In genomic region chr2:122286137-122286536, GRCm38 (mm10) we compare ENCODE assay signal across 30 mouse cellular contexts. TPM values are rescaled to one million over a fixed set of nuclear protein-coding genes. Genes with fewer than 3 reads are reported as not detected.
A peak's percentile ranks its signal among the peaks of the same experiment; 100 is the strongest.
DNase-seq lines count a peak whose midpoint lies in the region; ATAC-seq and TF ChIP-seq lines count a peak whose summit lies in the region.
"Had no signal": no experiment of that assay in that cellular context is flagged by ENCODE, and none has a peak within 500 bp of the region (broad histone marks: within the 10 kb centered on the region; RNA-seq: fewer than 3 reads in every experiment).

No protein-coding gene starts in this region.

- H3K4me1 ChIP-seq in heart, embryonic 11.5 days (ENCODE audit: control insufficient read depth, insufficient read depth, low read length) = no peaks in the 10 kb centered on the region
- peaks cover 5% of the 10 kb centered on the region; the same call in 1 of the 2 replicates for H3K4me1 ChIP-seq in heart, embryonic 12.5 days (replicated peaks)
- H3K4me1 ChIP-seq in heart, embryonic 16.5 days (ENCODE audit: control insufficient read depth, insufficient read depth, low read length) = no peaks in the 10 kb centered on the region
- H3K4me1 ChIP-seq: embryonic facial prominence, embryonic 15.5 days; hindbrain, embryonic 13.5 days; limb, embryonic 10.5 days; liver, embryonic 15.5 days; midbrain, embryonic 12.5 days had no signal

- H3K79me2 ChIP-seq in myocyte (ENCODE audit: control insufficient read depth, insufficient read depth) = no peaks in the 10 kb centered on the region

- no peaks in the 10 kb centered on the region for H3K36me3 ChIP-seq in heart, embryonic 11.5 days (ENCODE audit: control insufficient read depth, insufficient read depth, low read length)
- no peaks in the 10 kb centered on the region for H3K36me3 ChIP-seq in heart, embryonic 12.5 days
- H3K36me3 ChIP-seq in heart, embryonic 16.5 days (ENCODE audit: control insufficient read depth, insufficient read depth) = no peaks in the 10 kb centered on the region
- no peaks in the 10 kb centered on the region for H3K36me3 ChIP-seq in myocyte (ENCODE audit: control insufficient read depth, insufficient read depth)
- H3K36me3 ChIP-seq: embryonic facial prominence, embryonic 15.5 days; hindbrain, embryonic 13.5 days; limb, embryonic 10.5 days; liver, embryonic 15.5 days; midbrain, embryonic 12.5 days had no signal

- no peak overlapping the region for H3ac ChIP-seq in myocyte (ENCODE audit: control insufficient read depth, insufficient read length)

- H3K4me2 ChIP-seq in heart, embryonic 11.5 days = no peak overlapping the region
- no peak overlapping the region for H3K4me2 ChIP-seq in heart, embryonic 12.5 days
- H3K4me2 ChIP-seq in heart, embryonic 16.5 days (ENCODE audit: low read depth, low read length) = no peak overlapping the region
- H3K4me2 ChIP-seq in myocyte (ENCODE audit: low read depth) = no peak overlapping the region
- H3K4me2 ChIP-seq: embryonic facial prominence, embryonic 15.5 days; hindbrain, embryonic 13.5 days; liver, embryonic 15.5 days; midbrain, embryonic 12.5 days had no signal

- no peak for ATAC-seq in heart, embryonic 11.5 days (replicated peaks; ENCODE audit: insufficient number of reproducible peaks, low FRiP score, low TSS enrichment)
- peak; percentile 69 for ATAC-seq in heart, embryonic 12.5 days (ENCODE audit: insufficient number of reproducible peaks, low FRiP score)
- ATAC-seq in heart, embryonic 16.5 days (replicated peaks; ENCODE audit: extremely low read depth, insufficient read depth, low FRiP score) = peak; percentile 81
- no peak for ATAC-seq in megakaryocyte-erythroid progenitor cell, adult 5-6 weeks (replicated peaks; ENCODE audit: low FRiP score, low TSS enrichment, poor library complexity, severe bottlenecking)
- ATAC-seq: activated CD4-positive, CD25-positive, alpha-beta regulatory T cell, adult 4 months; forebrain, embryonic 14.5 days had no signal

- 56% methylated on average over 7 of the region's 7 CpGs for WGBS in heart, embryonic 11.5 days (ENCODE audit: insufficient replicate concordance)
- 55% methylated on average over 7 of the region's 7 CpGs for WGBS in heart, embryonic 12.5 days
- WGBS in heart, embryonic 16.5 days = 44% methylated on average over 7 of the region's 7 CpGs

- H3K27me3 ChIP-seq in heart, embryonic 11.5 days (ENCODE audit: control insufficient read depth, insufficient read depth, low read length) = 0 out of 2 replicates have a peak, but pooled peaks cover 3% of the 10 kb centered on the region
- H3K27me3 ChIP-seq in heart, embryonic 12.5 days (replicated peaks) = peaks cover 15% of the 10 kb centered on the region
- peaks cover 5% of the 10 kb centered on the region; the same call in 1 of the 2 replicates for H3K27me3 ChIP-seq in heart, embryonic 16.5 days (ENCODE audit: control insufficient read depth, insufficient read depth, low read length)
- no peaks in the 10 kb centered on the region for H3K27me3 ChIP-seq in myocyte (ENCODE audit: control insufficient read depth, insufficient read depth, insufficient read length)
- H3K27me3 ChIP-seq: hindbrain, embryonic 13.5 days had no signal

- H3K27ac ChIP-seq in heart, embryonic 11.5 days (ENCODE audit: low read depth, low read length) = no peak overlapping the region
- H3K27ac ChIP-seq in heart, embryonic 12.5 days (ENCODE audit: poor library complexity, severe bottlenecking) = no peak overlapping the region
- H3K27ac ChIP-seq in heart, embryonic 16.5 days (ENCODE audit: low read length) = no peak overlapping the region; the same call in 1 of the 2 replicates
- H3K27ac ChIP-seq: embryonic facial prominence, embryonic 15.5 days; hindbrain, embryonic 13.5 days; kidney, postnatal 0 days; limb, embryonic 10.5 days; liver, embryonic 15.5 days; midbrain, embryonic 12.5 days had no signal

- no peak overlapping the region for H3K9ac ChIP-seq in heart, embryonic 11.5 days (ENCODE audit: low read depth, low read length)
- H3K9ac ChIP-seq in heart, embryonic 12.5 days = no peak overlapping the region
- H3K9ac ChIP-seq in heart, embryonic 16.5 days (ENCODE audit: low read length) = no peak overlapping the region
- H3K9ac ChIP-seq: embryonic facial prominence, embryonic 15.5 days; hindbrain, embryonic 13.5 days; liver, embryonic 15.5 days; midbrain, embryonic 12.5 days had no signal

- H3K9me3 ChIP-seq in heart, embryonic 11.5 days (replicated peaks; ENCODE audit: control insufficient read depth, low read length) = no peaks in the 10 kb centered on the region
- H3K9me3 ChIP-seq in heart, embryonic 12.5 days (replicated peaks) = peaks cover 4% of the 10 kb centered on the region; the same call in 1 of the 2 replicates
- no peaks in the 10 kb centered on the region for H3K9me3 ChIP-seq in heart, embryonic 16.5 days (replicated peaks; ENCODE audit: control insufficient read depth, low read length)
- H3K9me3 ChIP-seq: embryonic facial prominence, embryonic 15.5 days; hindbrain, embryonic 13.5 days; limb, embryonic 10.5 days; liver, embryonic 15.5 days; midbrain, embryonic 12.5 days had no signal

- DNase-seq in heart, adult 9 months (ENCODE audit: low spot score in 2 of 2) = peak; percentile 16 to 64
- DNase-seq in cerebellum, adult 8-10 months = no peak
- DNase-seq: adrenal gland, adult 8-10 months; B cell, adult 2 months; cerebellum, adult 2 months; cerebellum, postnatal 36 days; embryo, embryonic 11 days; kidney, adult 11 months; liver; lung, postnatal 10 days had no signal

- no peak overlapping the region for H3K4me3 ChIP-seq in heart, embryonic 11.5 days (ENCODE audit: low read depth, low read length)
- no peak overlapping the region for H3K4me3 ChIP-seq in heart, embryonic 12.5 days
- no peak overlapping the region for H3K4me3 ChIP-seq in heart, embryonic 16.5 days (ENCODE audit: low read length)
- H3K4me3 ChIP-seq in myocyte = no peak overlapping the region
- H3K4me3 ChIP-seq: embryonic facial prominence, embryonic 15.5 days; hindbrain, embryonic 13.5 days; limb, embryonic 10.5 days; liver, embryonic 15.5 days; midbrain, embryonic 12.5 days had no signal

- TF ChIP-seq POLR2A in myocyte (IDR thresholded peaks at IDR 0.05; ENCODE audit: insufficient read length, low read depth) = no peak

TF ChIP-seq in myocyte, 11 proteins besides CTCF, POLR2A, EP300 and RAD21:
- no peak for TF ChIP-seq REST (IDR thresholded peaks at IDR 0.05; ENCODE audit: insufficient read depth, insufficient read length)
- no peak for TF ChIP-seq TCF12 (IDR thresholded peaks at IDR 0.05; ENCODE audit: insufficient read depth, poor library complexity, severe bottlenecking)
- no peak for TF ChIP-seq SRF (IDR thresholded peaks at IDR 0.05; ENCODE audit: control insufficient read depth, insufficient read length, low read depth)
- TF ChIP-seq TCF3 (IDR thresholded peaks at IDR 0.05; ENCODE audit: insufficient read length, low read depth) = no peak
- TF ChIP-seq E2F4 (IDR thresholded peaks at IDR 0.05; ENCODE audit: insufficient read depth) = no peak
- peak in 2 of 3 experiments; percentile 32 to 40 for TF ChIP-seq MYOD1 (IDR thresholded peaks at IDR 0.05; ENCODE audit: control insufficient read depth in 1 of 3, insufficient read length in 2 of 3, low read depth in 2 of 3)
- no peak for TF ChIP-seq CEBPB (IDR thresholded peaks at IDR 0.05; ENCODE audit: insufficient read depth, poor library complexity, severe bottlenecking)
- no peak for TF ChIP-seq USF1 (IDR thresholded peaks at IDR 0.05; ENCODE audit: low read depth)

RNA-seq across cellular contexts. Expression of gene Duox2, which starts 12.1 kb away (rescaled TPM):
- 0.04 TPM in 1 of 2 replicates, not detected in the other for polyA plus RNA-seq in heart, embryonic 11.5 days (2014; fragmentation: Nextera tagmentation; extraction: Ambion mirVana)
- 0.13 TPM in 2 replicates for polyA plus RNA-seq in heart, embryonic 12.5 days (2016; fragmentation: Nextera tagmentation; extraction: Ambion mirVana)
- polyA plus RNA-seq in heart, embryonic 16.5 days (2015; fragmentation: Nextera tagmentation; extraction: Ambion mirVana) = 0.05 and 0.11 TPM in 2 replicates
- polyA plus RNA-seq in myocyte (2012; fragmentation: generic; extraction: Trizol) = 0.12 TPM
- total RNA-seq in megakaryocyte-erythroid progenitor cell, adult 5-6 weeks (2014; fragmentation: Nextera tagmentation) = not detected in 2 replicates
- total RNA-seq in megakaryocyte-erythroid progenitor cell, adult 5-6 weeks (2017) = not detected in 2 replicates
- total RNA-seq: adrenal gland, adult 8-10 months; CH12.LX; megakaryocyte progenitor cell, adult 5-6 weeks; MEL; neutrophil, adult 5-6 weeks had no signal
- polyA plus RNA-seq: activated CD4-positive, CD25-positive, alpha-beta regulatory T cell, adult 4 months; forebrain, embryonic 14.5 days; hindbrain, embryonic 13.5 days; limb, embryonic 10.5 days; liver, embryonic 15.5 days; midbrain, embryonic 12.5 days had no signal

RNA-seq across cellular contexts. Expression of gene Duoxa2, which starts 12.6 kb away (rescaled TPM):
- polyA plus RNA-seq in heart, embryonic 11.5 days (2014; fragmentation: Nextera tagmentation; extraction: Ambion mirVana) = not detected in 2 replicates
- not detected in 2 replicates for polyA plus RNA-seq in heart, embryonic 12.5 days (2016; fragmentation: Nextera tagmentation; extraction: Ambion mirVana)
- not detected in 2 replicates for polyA plus RNA-seq in heart, embryonic 16.5 days (2015; fragmentation: Nextera tagmentation; extraction: Ambion mirVana)
- not detected for polyA plus RNA-seq in myocyte (2012; fragmentation: generic; extraction: Trizol)
- not detected in 2 replicates for total RNA-seq in megakaryocyte-erythroid progenitor cell, adult 5-6 weeks (2014; fragmentation: Nextera tagmentation)
- total RNA-seq in megakaryocyte-erythroid progenitor cell, adult 5-6 weeks (2017) = not detected in 2 replicates
- total RNA-seq: adrenal gland, adult 8-10 months; CH12.LX; gastrocnemius, adult 8-10 months; layer of hippocampus, postnatal 14 days; megakaryocyte progenitor cell, adult 5-6 weeks; MEL had no signal
- polyA plus RNA-seq: activated CD4-positive, CD25-positive, alpha-beta regulatory T cell, adult 4 months; cerebellum, adult 2 months; embryonic facial prominence, embryonic 15.5 days; forebrain, embryonic 14.5 days; frontal cortex, adult 2 months; hindbrain, embryonic 13.5 days; kidney, postnatal 0 days; limb, embryonic 10.5 days; liver, embryonic 15.5 days; midbrain, embryonic 12.5 days had no signal

RNA-seq across cellular contexts. Expression of gene Duoxa1, which starts 27.4 kb away (rescaled TPM):
- not detected in 2 replicates for polyA plus RNA-seq in heart, embryonic 11.5 days (2014; fragmentation: Nextera tagmentation; extraction: Ambion mirVana)
- not detected in 2 replicates for polyA plus RNA-seq in heart, embryonic 12.5 days (2016; fragmentation: Nextera tagmentation; extraction: Ambion mirVana)
- polyA plus RNA-seq in heart, embryonic 16.5 days (2015; fragmentation: Nextera tagmentation; extraction: Ambion mirVana) = 0.54 and 0.97 TPM in 2 replicates
- 2.6 TPM for polyA plus RNA-seq in myocyte (2012; fragmentation: generic; extraction: Trizol)
- not detected in 2 replicates for total RNA-seq in megakaryocyte-erythroid progenitor cell, adult 5-6 weeks (2014; fragmentation: Nextera tagmentation)
- total RNA-seq in megakaryocyte-erythroid progenitor cell, adult 5-6 weeks (2017) = not detected in 2 replicates
- total RNA-seq: CH12.LX; layer of hippocampus, postnatal 14 days; megakaryocyte progenitor cell, adult 5-6 weeks; MEL; neutrophil, adult 5-6 weeks had no signal
- polyA plus RNA-seq: cerebellum, adult 2 months; forebrain, embryonic 14.5 days; frontal cortex, adult 2 months; kidney, postnatal 0 days; liver, embryonic 15.5 days had no signal

RNA-seq across cellular contexts. Expression of gene Duox1, which starts 29.3 kb away (rescaled TPM):
- polyA plus RNA-seq in heart, embryonic 11.5 days (2014; fragmentation: Nextera tagmentation; extraction: Ambion mirVana) = not detected in 2 replicates
- polyA plus RNA-seq in heart, embryonic 12.5 days (2016; fragmentation: Nextera tagmentation; extraction: Ambion mirVana) = 0.04 and 0.05 TPM in 2 replicates
- 0.05 and 0.12 TPM in 2 replicates for polyA plus RNA-seq in heart, embryonic 16.5 days (2015; fragmentation: Nextera tagmentation; extraction: Ambion mirVana)
- 0.10 TPM for polyA plus RNA-seq in myocyte (2012; fragmentation: generic; extraction: Trizol)
- not detected in 2 replicates for total RNA-seq in megakaryocyte-erythroid progenitor cell, adult 5-6 weeks (2014; fragmentation: Nextera tagmentation)
- not detected in 2 replicates for total RNA-seq in megakaryocyte-erythroid progenitor cell, adult 5-6 weeks (2017)
- total RNA-seq: CH12.LX; layer of hippocampus, postnatal 14 days; megakaryocyte progenitor cell, adult 5-6 weeks; MEL; neutrophil, adult 5-6 weeks had no signal
- polyA plus RNA-seq: activated CD4-positive, CD25-positive, alpha-beta regulatory T cell, adult 4 months; kidney, postnatal 0 days; liver, embryonic 15.5 days had no signal

RNA-seq across cellular contexts. Expression of gene Sord, which starts 51.6 kb away (rescaled TPM):
- polyA plus RNA-seq in heart, embryonic 11.5 days (2014; fragmentation: Nextera tagmentation; extraction: Ambion mirVana) = 45.0 and 49.8 TPM in 2 replicates
- 55.2 and 55.5 TPM in 2 replicates for polyA plus RNA-seq in heart, embryonic 12.5 days (2016; fragmentation: Nextera tagmentation; extraction: Ambion mirVana)
- 62.2 and 73.7 TPM in 2 replicates for polyA plus RNA-seq in heart, embryonic 16.5 days (2015; fragmentation: Nextera tagmentation; extraction: Ambion mirVana)
- 18.5 TPM for polyA plus RNA-seq in myocyte (2012; fragmentation: generic; extraction: Trizol)
- 89.6 and 95.4 TPM in 2 replicates for total RNA-seq in megakaryocyte-erythroid progenitor cell, adult 5-6 weeks (2014; fragmentation: Nextera tagmentation)
- total RNA-seq in megakaryocyte-erythroid progenitor cell, adult 5-6 weeks (2017) = 115 and 122 TPM in 2 replicates

Comparison
In these comparisons a context has a peak if more than half of its experiments do, and no peak if none do; other contexts are left out.
1. ATAC-seq: peak in heart, embryonic 12.5 days (single experiment) and heart, embryonic 16.5 days (single experiment); none in heart, embryonic 11.5 days (single experiment) and megakaryocyte-erythroid progenitor cell, adult 5-6 weeks (single experiment).